Mouse (Mus musculus): Measurements from ENCODE around the gene Alcam.
A peak's percentile ranks its signal among the peaks of the same experiment; 100 is the strongest.

The Alcam gene

GRCm38 (mm10) chr16:52363944-52364511 is 89.8 kb downstream of the Alcam start:
- DNase-seq, result no peak

- DNase-seq, result no peak
These were observed 110.3 kb downstream of the Alcam start for GRCm38 (mm10) chr16:52343467-52344033.

- DNase-seq, result no peak
These were observed 111.0 kb downstream of the Alcam start for GRCm38 (mm10) chr16:52342694-52343466.

- no peak for DNase-seq
These were observed 119.8 kb downstream of the Alcam start for GRCm38 (mm10) chr16:52334084-52334483.

GRCm38 (mm10) chr16:52333631-52334030 is 120.2 kb downstream of the Alcam start:
- no peak for DNase-seq

- DNase-seq, result no peak
These were observed 122.5 kb downstream of the Alcam start for GRCm38 (mm10) chr16:52331341-52331830.

- no peak for DNase-seq
These were observed 124.5 kb downstream of the Alcam start for GRCm38 (mm10) chr16:52329420-52329819.

GRCm38 (mm10) chr16:52319229-52319628 is 134.6 kb downstream of the Alcam start:
- no peak for DNase-seq

GRCm38 (mm10) chr16:52311073-52311472 is 142.8 kb downstream of the Alcam start:
- peak; percentile 58 to 69 for DNase-seq

GRCm38 (mm10) chr16:52307016-52307415 is 146.9 kb downstream of the Alcam start:
- DNase-seq, result no peak

GRCm38 (mm10) chr16:52303532-52303902 is 150.4 kb downstream of the Alcam start:
- no peak for DNase-seq

GRCm38 (mm10) chr16:52302790-52303531 is 150.9 kb downstream of the Alcam start:
- no peak for DNase-seq

GRCm38 (mm10) chr16:52301730-52302129 is 152.1 kb downstream of the Alcam start:
- no peak for DNase-seq

- no peak for DNase-seq
These were observed 157.5 kb downstream of the Alcam start for GRCm38 (mm10) chr16:52296376-52296775.

GRCm38 (mm10) chr16:52295535-52295934 is 158.3 kb downstream of the Alcam start:
- DNase-seq, result no peak

GRCm38 (mm10) chr16:52292440-52293048 is 161.3 kb downstream of the Alcam start:
- DNase-seq, result no peak

GRCm38 (mm10) chr16:52280186-52280585 is 173.7 kb downstream of the Alcam start:
- DNase-seq, result peak; percentile 20 to 22

GRCm38 (mm10) chr16:52265066-52265465 is 188.8 kb downstream of the Alcam start:
- no peak for DNase-seq

GRCm38 (mm10) chr16:52263751-52264150 is 190.1 kb downstream of the Alcam start:
- DNase-seq, result no peak

GRCm38 (mm10) chr16:52262582-52262981 is 191.3 kb downstream of the Alcam start:
- no peak for DNase-seq

- no peak for DNase-seq
These were observed 192.1 kb downstream of the Alcam start for GRCm38 (mm10) chr16:52261755-52262154.

GRCm38 (mm10) chr16:52250935-52251334 is 202.9 kb downstream of the Alcam start:
- no peak for DNase-seq

GRCm38 (mm10) chr16:52250196-52250595 is 203.7 kb downstream of the Alcam start:
- no peak for DNase-seq

Measured in cerebellum, adult 18-20 months (tissue).